Mouse (Mus musculus) E14TG2a.4 (cell line): Measurements from ENCODE around the gene Gga1.

Source experiments
- CTCF ChIP-seq: conservative IDR thresholded peaks from 2 replicates; pipeline ENCODE4 v1.5.1; 2014; ENCODE audit warnings: low read length
- NANOG ChIP-seq: IDR thresholded peaks from 2 replicates; pipeline ENCODE4 v1.6.1; 2014; ENCODE audit warnings: borderline replicate concordance, low read length, mixed read lengths

DNA sequence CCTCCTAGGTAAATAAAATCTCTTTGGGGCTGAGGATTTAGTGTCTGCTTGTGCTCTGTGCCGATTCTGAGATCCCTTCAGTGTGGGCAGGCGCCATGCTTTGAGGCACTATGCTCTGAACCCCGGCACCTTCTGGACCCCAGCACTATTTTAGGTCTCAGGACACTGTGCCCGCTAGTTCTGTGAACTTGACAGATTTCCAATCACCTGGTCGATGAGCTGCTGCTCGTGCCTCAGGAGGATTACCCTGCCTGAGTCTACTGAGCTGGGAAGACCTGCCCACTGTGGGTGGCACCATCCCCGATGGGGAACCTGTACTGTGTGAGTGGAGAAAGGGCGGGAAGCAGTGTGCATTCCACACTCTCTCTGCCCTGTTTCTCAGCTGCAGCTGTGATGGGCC, 2.0 kb upstream of the Gga1 start:
- TF ChIP-seq CTCF (no peak), NANOG (no peak)
